Mouse (Mus musculus) megakaryocyte, embryonic 14.5 days (primary cell): ENCODE measurements around the gene Tmem176a.

Source experiments
- FLI1 ChIP-seq: IDR thresholded peaks from 2 replicates; pipeline ENCODE4 v1.6.1; 2012; ENCODE audit warnings: low read length, inconsistent platforms, mixed read lengths
- GATA1 ChIP-seq: IDR thresholded peaks from 3 replicates; pipeline ENCODE4 v1.6.1; 2012; ENCODE audit warnings: mixed read lengths, low read length, inconsistent platforms, borderline replicate concordance

GRCm38 (mm10) chr6:48860130-48860815, 19.6 kb downstream of the Tmem176a start:
- TF ChIP-seq GATA1: no peak
- TF ChIP-seq FLI1: no peak
